Mouse (Mus musculus) B cell, adult 2 months (primary cell): ENCODE data around the gene Josd2.
A peak's percentile ranks its signal among the peaks of the same experiment; 100 is the strongest.

Experiments
- DNase-seq, 2 experiments: peaks; one replicate each; pipeline ENCODE4 v3.0.0; 2022

The Josd2 gene

GRCm38 (mm10) chr7:44453256-44453655, 14.5 kb upstream of the Josd2 start:
- DNase-seq = no peak

GRCm38 (mm10) chr7:44456302-44456701, 11.5 kb upstream of the Josd2 start:
- no peak for DNase-seq

GRCm38 (mm10) chr7:44460067-44460466, 7.7 kb upstream of the Josd2 start:
- no peak for DNase-seq

DNA sequence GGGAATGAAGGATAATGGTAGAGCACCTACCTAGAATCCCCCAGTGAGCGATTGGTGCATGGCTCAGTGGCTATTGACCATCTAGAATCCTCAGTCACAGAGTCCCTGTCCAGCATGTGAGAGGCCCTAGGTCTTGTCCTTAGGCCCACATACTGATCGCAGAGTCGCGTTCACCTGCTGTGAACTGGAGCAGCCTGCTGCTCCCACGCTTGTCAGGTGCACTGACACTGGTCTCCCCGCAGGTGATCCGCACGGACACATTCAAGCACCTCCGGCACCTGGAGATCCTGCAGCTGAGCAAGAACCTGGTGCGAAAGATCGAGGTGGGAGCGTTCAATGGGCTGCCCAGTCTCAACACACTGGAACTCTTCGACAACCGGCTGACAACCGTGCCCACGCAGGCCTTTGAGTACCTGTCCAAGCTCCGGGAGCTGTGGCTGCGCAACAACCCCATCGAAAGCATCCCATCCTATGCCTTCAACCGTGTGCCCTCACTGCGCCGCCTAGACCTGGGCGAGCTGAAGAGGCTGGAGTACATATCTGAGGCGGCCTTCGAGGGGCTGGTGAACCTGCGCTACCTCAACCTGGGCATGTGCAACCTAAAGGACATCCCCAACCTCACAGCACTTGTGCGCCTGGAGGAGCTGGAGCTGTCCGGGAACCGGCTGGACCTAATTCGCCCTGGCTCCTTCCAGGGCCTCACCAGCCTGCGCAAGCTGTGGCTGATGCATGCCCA, 6.8 kb upstream of the Josd2 start:
- DNase-seq = no peak

DNA sequence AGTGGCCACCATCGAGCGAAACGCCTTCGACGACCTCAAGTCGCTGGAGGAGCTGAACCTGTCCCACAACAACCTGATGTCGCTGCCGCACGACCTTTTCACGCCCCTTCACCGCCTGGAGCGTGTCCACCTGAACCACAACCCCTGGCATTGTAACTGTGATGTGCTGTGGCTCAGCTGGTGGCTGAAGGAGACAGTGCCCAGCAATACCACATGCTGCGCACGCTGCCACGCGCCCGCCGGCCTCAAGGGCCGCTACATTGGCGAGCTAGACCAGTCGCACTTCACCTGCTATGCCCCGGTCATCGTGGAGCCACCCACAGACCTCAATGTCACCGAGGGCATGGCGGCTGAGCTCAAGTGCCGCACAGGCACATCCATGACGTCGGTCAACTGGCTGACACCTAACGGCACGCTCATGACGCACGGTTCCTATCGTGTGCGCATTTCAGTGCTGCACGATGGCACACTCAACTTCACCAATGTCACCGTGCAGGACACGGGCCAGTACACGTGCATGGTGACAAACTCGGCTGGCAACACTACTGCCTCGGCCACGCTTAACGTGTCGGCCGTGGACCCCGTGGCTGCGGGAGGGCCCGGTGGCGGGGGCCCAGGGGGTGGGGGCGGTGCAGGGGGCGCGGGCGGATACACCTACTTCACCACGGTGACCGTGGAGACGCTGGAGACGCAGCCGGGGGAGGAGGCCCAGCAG, 6.1 kb upstream of the Josd2 start:
- DNase-seq = no peak

- peak in 1 of 2 experiments; percentile 42 for DNase-seq
Measured at GRCm38 (mm10) chr7:44462218-44463055, 5.3 kb upstream of the Josd2 start.

DNA sequence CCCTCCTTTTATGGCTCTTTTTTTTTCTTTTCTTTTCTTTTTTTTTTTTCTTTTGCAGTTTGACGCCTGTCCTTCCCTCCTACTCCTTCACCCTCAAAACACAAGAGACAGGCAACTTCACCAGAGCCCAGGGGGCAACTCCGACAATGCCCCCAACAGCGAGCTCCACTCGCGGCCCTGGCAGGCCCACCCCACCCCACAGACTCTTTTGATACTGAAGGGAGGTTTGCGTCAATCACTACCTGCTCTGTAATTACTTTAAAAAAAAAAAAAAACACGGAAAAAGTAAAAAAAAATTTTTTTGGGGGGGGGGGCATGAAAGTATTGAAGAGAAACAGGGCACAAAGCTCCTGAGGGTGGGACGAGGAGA, 4.7 kb upstream of the Josd2 start:
- no peak for DNase-seq

DNA sequence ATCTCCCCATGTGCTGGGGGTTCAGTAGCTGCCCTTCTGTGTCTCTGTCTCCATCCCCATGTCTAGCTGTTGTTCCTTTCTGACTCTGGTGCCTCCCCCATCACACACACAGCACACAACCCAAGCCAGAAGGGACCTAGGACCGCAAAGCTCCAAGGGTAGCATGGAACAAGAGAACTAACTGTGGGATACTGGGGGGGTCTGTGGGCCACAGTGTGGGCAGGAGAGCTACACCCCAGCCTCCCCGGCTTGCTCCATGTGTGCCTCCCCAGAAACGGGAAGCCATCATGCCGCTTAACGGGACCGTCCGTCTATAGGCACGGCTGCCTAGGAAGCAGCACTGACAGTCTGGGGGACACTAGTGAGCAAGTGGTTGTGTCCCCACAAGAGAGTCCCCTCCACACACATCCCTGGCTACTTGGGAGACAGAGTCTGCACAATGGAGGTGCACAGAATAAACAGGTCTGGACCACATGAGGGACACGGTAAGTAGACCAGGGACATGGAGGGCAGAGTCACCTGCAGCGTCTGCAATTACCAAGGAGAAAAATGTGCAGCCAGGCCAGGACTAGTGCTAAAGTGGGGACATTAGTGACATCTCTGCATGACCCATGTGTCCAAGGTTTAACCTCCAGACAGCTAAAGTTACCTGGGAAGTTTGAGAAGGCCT, 4.1 kb upstream of the Josd2 start:
- DNase-seq = no peak

- no peak for DNase-seq
Measured at GRCm38 (mm10) chr7:44464511-44464910, 3.3 kb upstream of the Josd2 start.

DNA sequence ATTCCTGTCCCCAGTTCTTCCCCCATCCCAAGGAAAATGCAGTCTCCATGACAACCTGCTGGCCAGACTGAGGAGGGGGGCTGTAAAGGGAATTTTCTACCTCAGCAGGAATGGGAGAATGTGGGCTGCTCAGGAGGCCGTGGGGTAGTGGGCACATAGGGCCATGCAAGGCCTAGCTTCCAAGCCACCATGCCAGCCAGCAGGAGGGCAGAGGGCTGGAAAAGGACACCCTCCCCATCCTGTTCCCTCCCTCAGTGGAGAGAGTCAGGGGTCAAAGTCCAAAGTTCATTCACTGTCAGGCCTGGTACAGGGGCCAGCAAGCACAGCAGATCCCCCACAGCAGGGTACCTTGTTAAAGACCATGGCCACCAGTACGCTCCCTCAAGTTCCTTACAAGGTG, 2.7 kb upstream of the Josd2 start, which contains the start of gene Aspdh:
Gene Aspdh, plus strand, starts transcription at position 281 of the 400 bp plus-strand sequence.
- DNase-seq = no peak

- DNase-seq = no peak
Measured at GRCm38 (mm10) chr7:44466006-44466887, 1.5 kb upstream of the Josd2 start.

GRCm38 (mm10) chr7:44466888-44467311, 880 bp upstream of the Josd2 start:
- no peak for DNase-seq

- DNase-seq = no peak
Measured at GRCm38 (mm10) chr7:44468644-44469285, 985 bp downstream of the Josd2 start.

- no peak for DNase-seq
Measured at GRCm38 (mm10) chr7:44469677-44470675, 2.2 kb downstream of the Josd2 start.

GRCm38 (mm10) chr7:44470696-44471612, 3.2 kb downstream of the Josd2 start:
- DNase-seq = no peak

DNA sequence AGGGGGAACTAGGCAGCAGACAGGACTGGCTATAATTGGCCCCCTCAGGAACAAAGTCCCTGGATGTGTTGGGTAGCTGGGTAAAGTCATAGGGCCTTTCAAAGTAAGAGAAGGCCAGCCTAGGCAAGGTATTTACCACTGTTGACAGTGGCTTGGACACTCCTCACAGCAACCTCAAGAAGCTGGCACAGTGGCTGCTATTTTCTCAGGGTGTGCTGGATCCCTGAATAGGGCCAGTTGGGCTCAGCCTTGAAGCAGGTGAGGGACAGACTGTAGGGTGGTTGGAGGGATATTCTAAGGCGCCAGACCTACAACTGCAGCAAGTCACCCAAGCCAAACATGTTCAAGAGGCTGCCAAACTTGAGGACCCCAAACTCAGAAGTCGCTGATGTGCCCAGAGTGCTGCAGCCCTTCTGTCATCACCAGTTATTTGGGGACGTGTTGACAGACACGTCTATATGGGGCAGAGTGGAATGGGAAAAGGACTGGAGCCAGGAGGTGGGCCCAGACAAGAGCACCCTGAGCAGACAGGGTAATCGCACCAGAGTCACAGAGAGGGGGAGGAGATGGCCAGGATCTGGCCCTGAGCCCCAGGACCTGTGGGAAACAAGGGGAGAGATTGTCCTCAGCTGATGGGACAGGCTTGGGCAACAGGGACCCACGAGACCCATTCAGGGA, 4.2 kb downstream of the Josd2 start:
- no peak for DNase-seq

GRCm38 (mm10) chr7:44472558-44472885, 4.7 kb downstream of the Josd2 start:
- DNase-seq = no peak

DNA sequence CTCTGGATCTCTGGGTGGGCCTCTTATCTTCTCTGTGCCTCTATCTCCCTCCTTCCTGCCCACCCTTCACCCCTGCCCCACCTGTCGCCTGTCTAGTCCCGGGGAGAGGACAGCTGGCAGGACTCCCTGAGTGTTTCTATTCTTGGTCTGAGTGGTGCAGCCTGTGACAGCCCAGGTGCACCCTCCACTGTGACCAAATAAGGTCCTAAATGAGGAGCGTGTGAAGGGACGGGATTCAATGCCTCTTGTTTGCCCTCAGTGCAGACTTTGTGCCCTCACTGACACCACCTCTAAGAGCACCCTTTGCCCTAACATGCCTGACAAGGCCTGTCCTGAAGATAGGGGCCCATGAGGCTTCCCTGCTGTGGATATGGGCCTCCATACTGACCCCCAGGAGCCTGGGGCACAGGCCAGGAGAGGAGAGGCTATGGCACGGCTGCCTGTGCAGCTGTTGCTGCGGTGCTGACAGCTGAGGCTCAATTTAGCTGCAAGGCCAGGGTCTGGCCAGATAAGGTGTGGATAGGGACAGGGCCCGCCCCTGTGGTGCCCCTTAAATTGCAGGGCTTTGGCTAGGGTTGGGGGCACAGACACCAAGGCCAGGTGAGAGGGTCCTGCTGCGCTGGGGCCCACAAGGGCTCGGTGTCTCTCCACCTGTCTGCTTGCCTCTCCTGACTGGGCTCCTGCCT, 5.3 kb downstream of the Josd2 start:
- DNase-seq = no peak
